Mouse (Mus musculus): Measurements from ENCODE around the gene Ppfia1. TPM values are rescaled to one million over a fixed set of nuclear protein-coding genes. Genes with fewer than 3 reads are reported as not detected.

The Ppfia1 gene
- polyA plus RNA-seq, 1 experiment from 2014 or later: 58.3 TPM

DNA sequence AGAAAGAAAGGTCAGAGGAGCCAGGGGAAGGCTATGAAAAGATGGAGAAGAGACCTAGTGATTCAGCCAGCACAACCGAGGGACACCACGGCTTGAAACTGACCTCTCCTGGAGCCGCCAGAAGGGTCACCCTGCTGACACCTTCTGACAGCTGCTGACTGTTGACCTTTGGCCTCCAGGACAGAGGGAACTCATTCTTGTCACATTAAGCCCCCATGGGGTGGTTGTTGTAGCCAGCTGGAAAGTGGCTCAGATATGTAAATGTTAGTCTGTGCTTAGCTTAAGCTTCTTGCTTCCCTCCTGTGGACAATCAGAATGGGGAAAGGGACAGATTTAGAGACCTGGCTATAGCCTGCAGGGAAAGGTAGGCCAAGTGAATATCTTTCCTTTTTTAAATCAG, 8.5 kb upstream of the Ppfia1 start:
- H3K27ac ChIP-seq (ENCODE audit: low read depth, low read length): no peak overlapping the region
- H3K4me2 ChIP-seq (ENCODE audit: low read depth, low read length, severe bottlenecking): no peak overlapping the region
- H3K9me3 ChIP-seq (ENCODE audit: control insufficient read depth, low read length): no peaks in the 10 kb centered on the region
- H3K36me3 ChIP-seq (ENCODE audit: control insufficient read depth, insufficient read depth, low read length): no peaks in the 10 kb centered on the region
- DNase-seq (ENCODE audit: low spot score) (no peak), ATAC-seq (replicated peaks; ENCODE audit: low FRiP score) (no peak)
- no peak overlapping the region for H3K9ac ChIP-seq (ENCODE audit: low read length)
- WGBS: 4% methylated on average over 3 of the region's 3 CpGs
- no peaks in the 10 kb centered on the region for H3K4me1 ChIP-seq (replicated peaks; ENCODE audit: control insufficient read depth, insufficient read depth, low read length)
- no peaks in the 10 kb centered on the region; the same call in 1 of the 2 replicates for H3K27me3 ChIP-seq (ENCODE audit: control insufficient read depth, insufficient read depth, low read length)
- no peak overlapping the region for H3K4me3 ChIP-seq (ENCODE audit: low read depth, low read length)

DNA sequence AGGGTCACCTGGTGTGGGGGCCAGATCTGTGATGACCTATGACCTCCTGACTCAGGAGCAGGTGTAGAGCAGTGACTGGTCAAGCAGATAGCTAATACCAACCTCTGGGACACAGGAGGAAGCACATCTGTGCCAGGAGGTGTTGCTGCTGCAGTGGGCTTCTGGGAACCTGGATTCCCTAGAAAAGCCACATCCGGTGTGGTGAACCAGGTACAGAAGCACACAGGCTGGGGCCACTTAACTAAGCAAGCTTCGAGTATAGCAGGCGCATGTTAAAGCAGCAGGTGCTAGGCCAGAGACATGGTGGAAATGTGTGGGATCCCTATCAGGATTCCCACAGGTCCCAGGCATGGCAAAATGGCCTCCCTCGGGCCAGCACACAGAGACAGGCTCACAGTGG, 7.1 kb upstream of the Ppfia1 start:
- DNase-seq (ENCODE audit: low spot score) (no peak), ATAC-seq (replicated peaks; ENCODE audit: low FRiP score) (no peak)
- Histone ChIP-seq H3K27me3 (ENCODE audit: control insufficient read depth, insufficient read depth, low read length) (no peaks in the 10 kb centered on the region; the same call in 1 of the 2 replicates), H3K27ac (ENCODE audit: low read depth, low read length) (no peak overlapping the region), H3K9me3 (ENCODE audit: control insufficient read depth, low read length) (no peaks in the 10 kb centered on the region), H3K9ac (ENCODE audit: low read length) (no peak overlapping the region), H3K4me3 (ENCODE audit: low read depth, low read length) (no peak overlapping the region), H3K4me2 (ENCODE audit: low read depth, low read length, severe bottlenecking) (no peak overlapping the region), H3K36me3 (ENCODE audit: control insufficient read depth, insufficient read depth, low read length) (no peaks in the 10 kb centered on the region), H3K4me1 (replicated peaks; ENCODE audit: control insufficient read depth, insufficient read depth, low read length) (no peaks in the 10 kb centered on the region)
- 85% methylated on average over 4 of the region's 4 CpGs for WGBS

DNA sequence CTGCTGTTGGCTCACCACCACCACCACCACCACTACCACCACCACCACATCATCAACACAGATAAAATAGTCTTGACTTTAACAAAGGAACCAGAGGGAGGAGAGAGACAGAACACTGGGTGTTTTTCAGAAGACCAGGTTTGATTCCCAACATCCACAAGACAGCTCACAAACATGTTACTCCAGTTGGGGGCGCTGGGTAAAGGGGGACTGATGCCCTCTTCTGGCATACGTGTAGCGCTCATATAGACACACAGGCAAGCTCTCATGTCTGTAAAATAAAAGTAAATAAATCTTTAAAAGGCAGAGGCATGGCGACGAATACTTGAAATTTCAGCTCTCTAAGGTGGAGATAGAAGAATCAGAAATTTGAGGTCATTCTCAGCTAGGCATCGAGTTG, 5.0 kb upstream of the Ppfia1 start:
- Histone ChIP-seq H3K4me1 (replicated peaks; ENCODE audit: control insufficient read depth, insufficient read depth, low read length) (peaks cover 3% of the 10 kb centered on the region), H3K36me3 (ENCODE audit: control insufficient read depth, insufficient read depth, low read length) (no peaks in the 10 kb centered on the region), H3K9ac (ENCODE audit: low read length) (no peak overlapping the region), H3K4me2 (ENCODE audit: low read depth, low read length, severe bottlenecking) (no peak overlapping the region), H3K9me3 (ENCODE audit: control insufficient read depth, low read length) (no peaks in the 10 kb centered on the region), H3K27ac (ENCODE audit: low read depth, low read length) (no peak overlapping the region), H3K27me3 (ENCODE audit: control insufficient read depth, insufficient read depth, low read length) (no peaks in the 10 kb centered on the region; the same call in 1 of the 2 replicates), H3K4me3 (ENCODE audit: low read depth, low read length) (no peak overlapping the region)
- WGBS: 51% methylated on average over 6 of the region's 6 CpGs
- no peak for DNase-seq (ENCODE audit: low spot score)
- no peak for ATAC-seq (replicated peaks; ENCODE audit: low FRiP score)

DNA sequence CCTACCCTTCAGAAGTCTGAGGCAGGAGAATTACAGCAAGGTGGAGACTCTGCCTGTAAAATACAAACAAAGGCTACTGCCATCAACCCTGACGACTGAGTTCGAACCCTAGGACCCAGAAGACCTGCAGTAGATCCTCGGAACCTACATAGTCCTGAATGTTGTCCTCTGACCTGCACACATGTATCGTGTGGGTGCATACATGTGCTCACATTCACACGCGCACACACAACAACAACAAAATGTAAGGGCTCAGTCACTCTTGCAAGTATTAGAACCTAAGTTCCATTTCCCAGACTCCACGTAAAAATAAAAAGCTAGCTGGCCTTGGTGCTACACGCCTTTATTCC, 569 bp upstream of the Ppfia1 start:
- ATAC-seq (replicated peaks; ENCODE audit: low FRiP score): peak; percentile 53; the same call in 1 of the 2 replicates
- 25% methylated on average over 8 of the region's 8 CpGs for WGBS
- Histone ChIP-seq H3K9me3 (ENCODE audit: control insufficient read depth, low read length) (no peaks in the 10 kb centered on the region), H3K9ac (ENCODE audit: low read length) (peak overlapping the region; percentile 94), H3K4me3 (ENCODE audit: low read depth, low read length) (peak overlapping the region; percentile 98), H3K36me3 (ENCODE audit: control insufficient read depth, insufficient read depth, low read length) (no peaks in the 10 kb centered on the region), H3K4me2 (ENCODE audit: low read depth, low read length, severe bottlenecking) (peak overlapping the region; percentile 66), H3K27me3 (ENCODE audit: control insufficient read depth, insufficient read depth, low read length) (no peaks in the 10 kb centered on the region), H3K27ac (ENCODE audit: low read depth, low read length) (no peak overlapping the region), H3K4me1 (replicated peaks; ENCODE audit: control insufficient read depth, insufficient read depth, low read length) (peaks cover 12% of the 10 kb centered on the region)
- DNase-seq (ENCODE audit: low spot score): no peak

DNA sequence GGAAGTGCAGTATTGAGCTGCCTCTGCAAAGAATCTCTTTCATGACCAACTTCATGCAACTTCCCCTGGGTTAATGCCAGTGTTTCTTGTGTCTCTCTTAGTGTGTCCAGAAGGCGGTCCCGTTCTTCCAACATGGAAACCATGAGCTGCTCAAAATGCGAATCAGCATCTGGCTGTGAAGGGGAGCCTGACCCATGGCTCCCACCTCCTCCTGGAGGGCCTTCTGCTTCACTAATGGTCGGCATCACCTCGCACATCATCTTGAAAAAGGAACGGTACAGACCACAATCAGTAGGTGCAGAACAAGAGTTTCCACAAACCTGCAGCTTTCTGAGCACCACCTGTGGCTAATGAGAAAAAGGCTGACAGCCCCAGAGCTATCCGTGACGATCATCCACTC, 1.3 kb downstream of the Ppfia1 start:
- no peaks in the 10 kb centered on the region for H3K36me3 ChIP-seq (ENCODE audit: control insufficient read depth, insufficient read depth, low read length)
- H3K4me3 ChIP-seq (ENCODE audit: low read depth, low read length): peak overlapping the region; percentile 98; the same call in 1 of the 2 replicates
- H3K27me3 ChIP-seq (ENCODE audit: control insufficient read depth, insufficient read depth, low read length): no peaks in the 10 kb centered on the region
- H3K4me1 ChIP-seq (replicated peaks; ENCODE audit: control insufficient read depth, insufficient read depth, low read length): peaks cover 12% of the 10 kb centered on the region
- no peak for ATAC-seq (replicated peaks; ENCODE audit: low FRiP score)
- no peak overlapping the region; the same call in 1 of the 2 replicates for H3K9ac ChIP-seq (ENCODE audit: low read length)
- DNase-seq (ENCODE audit: low spot score): no peak
- H3K9me3 ChIP-seq (ENCODE audit: control insufficient read depth, low read length): no peaks in the 10 kb centered on the region
- 83% methylated on average over 8 of the region's 8 CpGs for whole genome bisulfite sequencing
- no peak overlapping the region for H3K27ac ChIP-seq (ENCODE audit: low read depth, low read length)
- peak overlapping the region; percentile 66; the same call in 1 of the 2 replicates for H3K4me2 ChIP-seq (ENCODE audit: low read depth, low read length, severe bottlenecking)

DNA sequence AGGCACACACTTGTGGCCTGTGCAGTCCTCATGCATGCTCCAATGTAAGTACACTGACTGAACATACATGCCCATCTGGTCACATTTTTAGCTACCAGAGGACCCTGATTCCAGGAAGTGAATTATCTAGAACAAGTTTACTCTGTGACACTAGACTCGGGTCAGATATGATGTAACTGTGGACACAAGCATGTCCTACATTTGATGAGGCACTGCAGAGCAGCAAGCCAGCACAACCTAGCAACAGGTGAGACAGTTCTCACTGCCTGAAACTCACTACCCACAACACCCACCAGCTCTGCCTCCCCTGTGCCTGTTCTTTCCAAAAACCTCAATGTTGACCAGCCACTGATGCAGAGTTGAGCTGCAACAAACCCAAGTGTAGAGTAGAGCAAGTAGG, 2.7 kb downstream of the Ppfia1 start:
- no peak for ATAC-seq (replicated peaks; ENCODE audit: low FRiP score)
- Histone ChIP-seq H3K4me3 (ENCODE audit: low read depth, low read length) (no peak overlapping the region), H3K9me3 (ENCODE audit: control insufficient read depth, low read length) (no peaks in the 10 kb centered on the region), H3K27me3 (ENCODE audit: control insufficient read depth, insufficient read depth, low read length) (no peaks in the 10 kb centered on the region), H3K36me3 (ENCODE audit: control insufficient read depth, insufficient read depth, low read length) (no peaks in the 10 kb centered on the region), H3K27ac (ENCODE audit: low read depth, low read length) (no peak overlapping the region), H3K4me2 (ENCODE audit: low read depth, low read length, severe bottlenecking) (no peak overlapping the region), H3K9ac (ENCODE audit: low read length) (no peak overlapping the region), H3K4me1 (replicated peaks; ENCODE audit: control insufficient read depth, insufficient read depth, low read length) (peaks cover 12% of the 10 kb centered on the region)
- DNase-seq (ENCODE audit: low spot score): no peak
- WGBS: 78% methylated on average over 1 of the region's 1 CpGs

DNA sequence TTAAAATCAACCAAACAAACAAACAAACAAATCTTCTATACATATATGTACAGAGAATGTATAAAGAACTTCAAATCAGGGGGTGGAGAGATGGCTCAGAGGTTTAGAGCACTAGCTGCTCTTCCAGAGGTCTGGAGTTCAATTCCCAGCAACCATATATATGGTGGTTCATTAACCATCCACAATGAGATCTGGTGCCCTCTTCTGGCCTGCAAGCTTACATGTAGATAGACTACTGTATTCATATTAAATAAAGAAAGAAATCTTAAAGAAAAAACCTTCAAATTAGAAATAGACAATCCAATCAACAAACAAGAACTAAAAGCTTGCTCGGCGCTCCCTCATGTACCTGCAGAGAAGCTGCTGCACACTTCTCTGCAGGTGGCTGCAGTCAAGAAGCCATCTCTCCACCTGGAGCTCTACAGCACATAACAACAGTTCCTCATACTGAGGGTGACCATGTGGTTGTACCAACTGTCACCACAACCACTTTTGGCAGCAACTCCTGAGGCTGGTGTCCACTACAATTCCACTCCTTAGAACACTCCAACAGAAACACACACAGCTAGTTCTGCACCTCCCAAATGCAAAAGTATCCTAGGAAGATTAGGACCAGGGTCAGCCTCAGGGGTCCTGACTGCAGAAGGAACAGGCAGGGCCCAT, 3.5 kb downstream of the Ppfia1 start:
- H3K36me3 ChIP-seq (ENCODE audit: control insufficient read depth, insufficient read depth, low read length): no peaks in the 10 kb centered on the region
- no peaks in the 10 kb centered on the region for H3K27me3 ChIP-seq (ENCODE audit: control insufficient read depth, insufficient read depth, low read length)
- no peak overlapping the region for H3K27ac ChIP-seq (ENCODE audit: low read depth, low read length)
- peaks cover 12% of the 10 kb centered on the region for H3K4me1 ChIP-seq (replicated peaks; ENCODE audit: control insufficient read depth, insufficient read depth, low read length)
- no peak for DNase-seq (ENCODE audit: low spot score)
- H3K4me2 ChIP-seq (ENCODE audit: low read depth, low read length, severe bottlenecking): no peak overlapping the region
- H3K4me3 ChIP-seq (ENCODE audit: low read depth, low read length): no peak overlapping the region
- no peak for ATAC-seq (replicated peaks; ENCODE audit: low FRiP score)
- 100% methylated on average over 2 of the region's 2 CpGs for WGBS
- no peak overlapping the region for H3K9ac ChIP-seq (ENCODE audit: low read length)
- no peaks in the 10 kb centered on the region for H3K9me3 ChIP-seq (ENCODE audit: control insufficient read depth, low read length)

DNA sequence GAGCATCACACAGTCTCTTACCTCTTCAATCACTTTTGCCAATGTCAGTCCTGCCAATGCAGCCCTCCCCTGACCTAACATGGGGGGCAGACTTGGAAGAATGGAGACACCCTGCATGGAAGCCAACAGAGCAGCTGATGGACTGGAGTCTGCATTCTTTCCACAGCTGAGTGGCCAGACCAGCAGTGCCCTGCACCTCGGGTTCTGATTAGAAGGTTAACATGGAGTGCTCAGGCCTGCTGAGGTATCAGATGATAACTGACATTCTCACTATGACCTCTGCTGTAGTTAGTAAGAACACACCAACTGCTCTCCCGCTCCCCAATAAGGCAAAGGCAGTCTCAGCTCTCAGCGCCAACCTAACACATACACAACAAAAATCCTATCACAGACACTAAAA, 8.3 kb downstream of the Ppfia1 start:
- H3K36me3 ChIP-seq (ENCODE audit: control insufficient read depth, insufficient read depth, low read length): no peaks in the 10 kb centered on the region
- DNase-seq (ENCODE audit: low spot score): no peak
- no peak overlapping the region for H3K4me3 ChIP-seq (ENCODE audit: low read depth, low read length)
- WGBS: 89% methylated on average over 3 of the region's 3 CpGs
- H3K9me3 ChIP-seq (ENCODE audit: control insufficient read depth, low read length): no peaks in the 10 kb centered on the region
- H3K4me2 ChIP-seq (ENCODE audit: low read depth, low read length, severe bottlenecking): no peak overlapping the region
- no peak for ATAC-seq (replicated peaks; ENCODE audit: low FRiP score)
- H3K9ac ChIP-seq (ENCODE audit: low read length): no peak overlapping the region
- H3K27ac ChIP-seq (ENCODE audit: low read depth, low read length): no peak overlapping the region
- no peaks in the 10 kb centered on the region for H3K4me1 ChIP-seq (replicated peaks; ENCODE audit: control insufficient read depth, insufficient read depth, low read length)
- no peaks in the 10 kb centered on the region for H3K27me3 ChIP-seq (ENCODE audit: control insufficient read depth, insufficient read depth, low read length)

DNA sequence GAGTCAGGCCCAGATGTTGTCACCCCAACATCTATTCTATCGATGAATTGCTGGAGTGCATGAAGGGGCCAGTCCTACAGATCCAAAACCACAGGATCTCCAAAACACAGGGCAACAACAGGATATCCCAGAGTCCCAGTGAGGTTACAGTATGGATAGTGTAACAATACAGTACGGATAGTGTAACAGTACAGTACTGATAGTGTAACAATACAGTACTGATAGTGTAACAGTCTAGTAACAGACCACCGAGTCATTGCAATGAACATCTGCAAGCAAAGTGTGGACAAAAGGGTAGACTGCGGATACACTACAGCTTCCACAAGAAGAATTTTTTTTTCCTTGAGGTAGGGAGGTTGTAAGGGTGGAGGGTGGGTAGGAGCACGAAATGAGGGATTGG, 12.2 kb downstream of the Ppfia1 start:
- DNase-seq (ENCODE audit: low spot score) (no peak), ATAC-seq (replicated peaks; ENCODE audit: low FRiP score) (no peak)
- 94% methylated on average over 5 of the region's 5 CpGs for WGBS
- Histone ChIP-seq H3K36me3 (ENCODE audit: control insufficient read depth, insufficient read depth, low read length) (no peaks in the 10 kb centered on the region), H3K4me2 (ENCODE audit: low read depth, low read length, severe bottlenecking) (no peak overlapping the region), H3K4me3 (ENCODE audit: low read depth, low read length) (no peak overlapping the region), H3K27me3 (ENCODE audit: control insufficient read depth, insufficient read depth, low read length) (no peaks in the 10 kb centered on the region), H3K4me1 (replicated peaks; ENCODE audit: control insufficient read depth, insufficient read depth, low read length) (no peaks in the 10 kb centered on the region), H3K9ac (ENCODE audit: low read length) (no peak overlapping the region), H3K9me3 (ENCODE audit: control insufficient read depth, low read length) (no peaks in the 10 kb centered on the region), H3K27ac (ENCODE audit: low read depth, low read length) (no peak overlapping the region)
